Mouse (Mus musculus) MEL (cell line): ENCODE measurements around the gene Spint3. TPM values are rescaled to one million over a fixed set of nuclear protein-coding genes. Genes with fewer than 3 reads are reported as not detected.
A peak's percentile ranks its signal among the peaks of the same experiment; 100 is the strongest.

ENCODE experiments used
- DNase-seq: peaks from one replicate; pipeline ENCODE4 v3.0.0; 2011; ENCODE audit warnings: low read depth, low spot score
- H3K27ac ChIP-seq: 2 replicates; pipeline ENCODE4 v1.5.1; 2012; ENCODE audit warnings: low read depth, mild to moderate bottlenecking, control low read depth, low read length, moderate library complexity; ENCODE audit not compliant: control insufficient read depth
- H3K27me3 ChIP-seq, 2 experiments: fragments of 150-350 bp in 1 of 2; sonication (generic) in 1 of 2; 2 replicates each; pipeline ENCODE4 v1.6.1; 2012; ENCODE audit warnings: low read length in 2 of 2, mild to moderate bottlenecking in 2 of 2, improper control_type of control experiment in 1 of 2, moderate library complexity in 1 of 2; ENCODE audit not compliant: insufficient read depth in 2 of 2, control insufficient read depth in 1 of 2
- H3K36me3 ChIP-seq, 2 experiments: 2 replicates each; pipeline ENCODE4 v1.6.1; 2012 to 2014; ENCODE audit warnings: low read length in 2 of 2, improper control_type of control experiment in 1 of 2, inconsistent platforms in 1 of 2, mild to moderate bottlenecking in 1 of 2; ENCODE audit not compliant: insufficient read depth in 2 of 2, control insufficient read depth in 1 of 2
- H3K4me1 ChIP-seq, 2 experiments: fragments of 150-350 bp in 1 of 2; sonication (generic) in 1 of 2; 2 replicates each; pipeline ENCODE4 v1.6.1; 2012; ENCODE audit warnings: low read length in 2 of 2, improper control_type of control experiment in 1 of 2, mild to moderate bottlenecking in 1 of 2; ENCODE audit not compliant: insufficient read depth in 2 of 2, control insufficient read depth in 1 of 2
- H3K4me3 ChIP-seq, 2 experiments: fragments of 150-350 bp in 1 of 2; sonication (generic) in 1 of 2; 2 replicates each; pipeline ENCODE4 v1.5.1; 2012; ENCODE audit warnings: low read depth in 2 of 2, low read length in 2 of 2, mild to moderate bottlenecking in 2 of 2, moderate library complexity in 2 of 2, control low read depth in 1 of 2, improper control_type of control experiment in 1 of 2; ENCODE audit not compliant: control insufficient read depth in 1 of 2, insufficient read depth in 1 of 2
- H3K79me2 ChIP-seq: 2 replicates; pipeline ENCODE4 v1.6.1; 2012; ENCODE audit warnings: mild to moderate bottlenecking, low read length, moderate library complexity; ENCODE audit not compliant: control insufficient read depth, poor library complexity, insufficient read depth
- H3K9ac ChIP-seq: 2 replicates; pipeline ENCODE4 v1.6.1; 2012; ENCODE audit warnings: low read depth, mild to moderate bottlenecking, control low read depth, low read length, moderate library complexity; ENCODE audit not compliant: control insufficient read depth, poor library complexity, severe bottlenecking
- H3K9me3 ChIP-seq: fragments of 150-350 bp; sonication (generic); replicated peaks from 2 replicates; pipeline ENCODE4 v1.6.1; 2012; ENCODE audit warnings: mild to moderate bottlenecking, low read length, improper control_type of control experiment, moderate library complexity; ENCODE audit not compliant: insufficient read depth
- BHLHE40 ChIP-seq: IDR thresholded peaks from 2 replicates; pipeline ENCODE4 v1.6.1; 2012; ENCODE audit warnings: low read depth, mild to moderate bottlenecking, inconsistent platforms, low read length, improper control_type of control experiment, borderline replicate concordance
- CHD1 ChIP-seq: IDR thresholded peaks from 2 replicates; pipeline ENCODE4 v1.6.1; 2012; ENCODE audit warnings: low read depth, mild to moderate bottlenecking, inconsistent platforms, low read length, improper control_type of control experiment
- CHD2 ChIP-seq: IDR thresholded peaks from 2 replicates; pipeline ENCODE4 v1.6.1; 2011; ENCODE audit warnings: low read length, improper control_type of control experiment
- CTCF ChIP-seq, 3 experiments: IDR thresholded peaks in 2 of 3; conservative IDR thresholded peaks in 1 of 3; 2 replicates each; pipeline ENCODE4 v1.5.1; 2011 to 2012; ENCODE audit warnings: low read length in 3 of 3, low read depth in 2 of 3, mild to moderate bottlenecking in 2 of 3, improper control_type of control experiment in 1 of 3, inconsistent platforms in 1 of 3, mixed read lengths in 1 of 3, moderate library complexity in 1 of 3; ENCODE audit not compliant: control insufficient read depth in 1 of 3, insufficient read depth in 1 of 3, poor library complexity in 1 of 3, severe bottlenecking in 1 of 3
- E2F4 ChIP-seq: IDR thresholded peaks from 2 replicates; pipeline ENCODE4 v1.6.1; 2011; ENCODE audit warnings: low read depth, low read length, improper control_type of control experiment, borderline replicate concordance
- ELF1 ChIP-seq: IDR thresholded peaks from 2 replicates; pipeline ENCODE4 v1.6.1; 2014; ENCODE audit warnings: low read depth, mild to moderate bottlenecking, inconsistent platforms, low read length, improper control_type of control experiment, moderate library complexity
- EP300 ChIP-seq, 2 experiments: IDR thresholded peaks; 2 replicates each; pipeline ENCODE4 v1.6.1; 2011; ENCODE audit warnings: improper control_type of control experiment in 2 of 2, low read length in 2 of 2, low read depth in 1 of 2, mild to moderate bottlenecking in 1 of 2
- ETS1 ChIP-seq: IDR thresholded peaks from 2 replicates; pipeline ENCODE4 v1.6.1; 2012; ENCODE audit warnings: low read depth, mild to moderate bottlenecking, inconsistent platforms, low read length, improper control_type of control experiment, moderate library complexity
- GABPA ChIP-seq: IDR thresholded peaks from 2 replicates; pipeline ENCODE4 v1.6.1; 2012; ENCODE audit warnings: low read depth, mild to moderate bottlenecking, inconsistent platforms, low read length, improper control_type of control experiment, moderate library complexity
- GATA1 ChIP-seq: IDR thresholded peaks from 2 replicates; pipeline ENCODE4 v1.6.1; 2011; ENCODE audit warnings: low read depth, low read length, improper control_type of control experiment
- HCFC1 ChIP-seq: IDR thresholded peaks from 2 replicates; pipeline ENCODE4 v1.6.1; 2012; ENCODE audit warnings: low read depth, mild to moderate bottlenecking, inconsistent platforms, low read length, improper control_type of control experiment, moderate library complexity
- JUND ChIP-seq: IDR thresholded peaks from 2 replicates; pipeline ENCODE4 v1.6.1; 2011; ENCODE audit warnings: low read depth, mild to moderate bottlenecking, improper control_type of control experiment, low read length
- KAT2A ChIP-seq: conservative IDR thresholded peaks from 2 replicates; pipeline ENCODE4 v1.6.1; 2012; ENCODE audit warnings: low read depth, low read length, improper control_type of control experiment, inconsistent platforms
- MAZ ChIP-seq: IDR thresholded peaks from 2 replicates; pipeline ENCODE4 v1.6.1; 2012; ENCODE audit warnings: low read depth, mild to moderate bottlenecking, inconsistent platforms, low read length, improper control_type of control experiment
- MEF2A ChIP-seq: IDR thresholded peaks from 2 replicates; pipeline ENCODE4 v1.6.1; 2014; ENCODE audit warnings: low read depth, mild to moderate bottlenecking, inconsistent platforms, low read length, improper control_type of control experiment; ENCODE audit not compliant: poor library complexity, insufficient replicate concordance, severe bottlenecking; ENCODE audit errors: extremely low read depth
- MXI1 ChIP-seq: IDR thresholded peaks from 2 replicates; pipeline ENCODE4 v1.6.1; 2011; ENCODE audit warnings: mild to moderate bottlenecking, low read depth, low read length, improper control_type of control experiment
- MYB ChIP-seq: IDR thresholded peaks from 2 replicates; pipeline ENCODE4 v1.6.1; 2011; ENCODE audit warnings: mild to moderate bottlenecking, low read depth, low read length, improper control_type of control experiment
- MYC ChIP-seq: IDR thresholded peaks from 2 replicates; pipeline ENCODE4 v1.6.1; 2011; ENCODE audit warnings: low read depth, mild to moderate bottlenecking, low read length, improper control_type of control experiment, moderate library complexity
- NELFE ChIP-seq: IDR thresholded peaks from 2 replicates; pipeline ENCODE4 v1.6.1; 2011; ENCODE audit warnings: low read depth, low read length, improper control_type of control experiment
- NRF1 ChIP-seq: IDR thresholded peaks from 2 replicates; pipeline ENCODE4 v1.6.1; 2014; ENCODE audit warnings: low read depth, mild to moderate bottlenecking, inconsistent platforms, low read length, improper control_type of control experiment, moderate library complexity; ENCODE audit not compliant: poor library complexity, insufficient read depth, severe bottlenecking
- POLR2A ChIP-seq, 2 experiments: IDR thresholded peaks; 2 replicates each; pipeline ENCODE4 v1.6.1; 2011 to 2012; ENCODE audit warnings: low read length in 2 of 2, mild to moderate bottlenecking in 2 of 2, control low read depth in 1 of 2, improper control_type of control experiment in 1 of 2, low read depth in 1 of 2, moderate library complexity in 1 of 2; ENCODE audit not compliant: control insufficient read depth in 1 of 2, insufficient read depth in 1 of 2, poor library complexity in 1 of 2
- POLR2AphosphoS2 ChIP-seq: IDR thresholded peaks from 2 replicates; pipeline ENCODE4 v1.6.1; 2011; ENCODE audit warnings: low read length, improper control_type of control experiment
- RAD21 ChIP-seq: IDR thresholded peaks from 2 replicates; pipeline ENCODE4 v1.6.1; 2011; ENCODE audit warnings: mild to moderate bottlenecking, low read depth, low read length, improper control_type of control experiment
- RCOR1 ChIP-seq: IDR thresholded peaks from 2 replicates; pipeline ENCODE4 v1.6.1; 2012; ENCODE audit warnings: low read depth, mild to moderate bottlenecking, inconsistent platforms, low read length, improper control_type of control experiment
- SIN3A ChIP-seq: IDR thresholded peaks from 2 replicates; pipeline ENCODE4 v1.6.1; 2012; ENCODE audit warnings: low read length, improper control_type of control experiment, inconsistent platforms
- SMC3 ChIP-seq: IDR thresholded peaks from 2 replicates; pipeline ENCODE4 v1.6.1; 2011; ENCODE audit warnings: low read depth, low read length, improper control_type of control experiment
- TAL1 ChIP-seq: IDR thresholded peaks from 2 replicates; pipeline ENCODE4 v1.6.1; 2012; ENCODE audit warnings: mild to moderate bottlenecking, inconsistent platforms, low read length, moderate library complexity, mixed read lengths
- TCF12 ChIP-seq: IDR thresholded peaks from 2 replicates; pipeline ENCODE4 v1.6.1; 2014; ENCODE audit warnings: low read depth, mild to moderate bottlenecking, inconsistent platforms, low read length, improper control_type of control experiment, moderate library complexity
- USF2 ChIP-seq, 2 experiments: IDR thresholded peaks; 2 replicates each; pipeline ENCODE4 v1.6.1; 2011 to 2012; ENCODE audit warnings: improper control_type of control experiment in 2 of 2, low read length in 2 of 2, borderline replicate concordance in 1 of 2, inconsistent platforms in 1 of 2, low read depth in 1 of 2, mild to moderate bottlenecking in 1 of 2; ENCODE audit not compliant: insufficient read depth in 1 of 2
- ZC3H11A ChIP-seq: IDR thresholded peaks from 2 replicates; pipeline ENCODE4 v1.6.1; 2012; ENCODE audit warnings: low read depth, mild to moderate bottlenecking, inconsistent platforms, low read length, improper control_type of control experiment
- ZKSCAN1 ChIP-seq: IDR thresholded peaks from 2 replicates; pipeline ENCODE4 v1.6.1; 2012; ENCODE audit warnings: low read depth, mild to moderate bottlenecking, inconsistent platforms, low read length, improper control_type of control experiment, moderate library complexity
- ZNF384 ChIP-seq: IDR thresholded peaks from 2 replicates; pipeline ENCODE4 v1.6.1; 2012; ENCODE audit warnings: low read depth, mild to moderate bottlenecking, inconsistent platforms, low read length, improper control_type of control experiment
- polyA plus RNA-seq, 2 experiments: library from polyadenylated mRNA; stranded (reverse) in 1 of 2; unstranded in 1 of 2; fragments of >175 nt in 1 of 2; fragments of >200 nt in 1 of 2; gene quantifications; 2 replicates each; pipeline versions ENCODE4 v1.2.1 to v1.2.4; 2012; ENCODE audit warnings: low replicate concordance in 2 of 2, low read depth in 1 of 2; ENCODE audit not compliant: insufficient read length in 2 of 2, insufficient read depth in 1 of 2, missing spikeins in 1 of 2
- total RNA-seq: library from RNA; depleted of rRNA; stranded (reverse); fragments of 300-350 nt; gene quantifications from 2 replicates; pipeline ENCODE4 v1.2.3, GENCODE M21; 2012

Gene Spint3
- total and polyA plus RNA-seq, 3 experiments: not detected

- DNase-seq: peak; percentile 38
- Histone ChIP-seq H3K4me3 (no peak overlapping the region), H3K9ac (no peak overlapping the region), H3K79me2 (no peaks in the 10 kb centered on the region), H3K27me3 (peaks cover 0 to 2% of the 10 kb centered on the region in 2 experiments; a peak in 3 of 4 replicates), H3K9me3 (no peaks in the 10 kb centered on the region)
- TF ChIP-seq GABPA (no peak), USF2 (IDR thresholded peaks at IDR 0.05; ENCODE audit: borderline replicate concordance in 1 of 2, insufficient read depth in 1 of 2, low read depth in 1 of 2, low read length in 2 of 2) (no peak), CTCF (IDR thresholded peaks at IDR 0.05 in 2 of 3, conservative IDR thresholded peaks at IDR 0.05 in 1 of 3; ENCODE audit: control insufficient read depth in 1 of 3, insufficient read depth in 1 of 3, low read depth in 2 of 3, low read length in 3 of 3, poor library complexity in 1 of 3, severe bottlenecking in 1 of 3) (peak; percentile 54 to 66 (median 65)), ETS1 (no peak), NELFE (no peak), ELF1 (no peak), ZC3H11A (peak; percentile 27; the same call in 1 of the 2 replicates), MAZ (no peak), JUND (no peak), HCFC1 (no peak), POLR2AphosphoS2 (no peak), ZNF384 (no peak), SMC3 (peak; percentile 70), SIN3A (no peak), MYB (no peak), ZKSCAN1 (no peak), MYC (no peak), POLR2A (IDR thresholded peaks at IDR 0.05; ENCODE audit: control insufficient read depth in 1 of 2, insufficient read depth in 1 of 2, low read depth in 1 of 2, low read length in 2 of 2, poor library complexity in 1 of 2) (no peak), BHLHE40 (no peak), NRF1 (no peak), MXI1 (no peak), CHD2 (no peak), TAL1 (no peak), CHD1 (no peak), GATA1 (no peak), RAD21 (peak; percentile 52), E2F4 (no peak), TCF12 (no peak), MEF2A (no peak), KAT2A (no peak), RCOR1 (no peak), EP300 (IDR thresholded peaks at IDR 0.05; ENCODE audit: low read depth in 1 of 2, low read length in 2 of 2) (no peak)
- TF ChIP-seq, all 39 proteins: peak for 4
- Histone ChIP-seq H3K27ac (no peak overlapping the region), H3K4me1 (no peaks in the 10 kb centered on the region), H3K36me3 (no peaks in the 10 kb centered on the region)
Observed at GRCm38 (mm10) chr2:164566997-164567396, 6.3 kb downstream of the Spint3 start.
